Mouse (Mus musculus): ENCODE data around the gene Tmem256.

- TF ChIP-seq CTCF (IDR thresholded peaks at IDR 0.05; ENCODE audit: low read depth) (peak; percentile 51), EP300 (IDR thresholded peaks at IDR 0.05; ENCODE audit: low read depth) (no peak)
These were observed 48.8 kb downstream of the Tmem256 start for GRCm38 (mm10) chr11:69886907-69887635.

All from heart, postnatal 0 days (tissue).